Mouse (Mus musculus) inflammation-experienced regulatory T-cells, adult 6 months (primary cell): ENCODE data around the gene Avpi1. TPM values are rescaled to one million over a fixed set of nuclear protein-coding genes. Genes with fewer than 3 reads are reported as not detected.

Source experiments
- ATAC-seq: one replicate; pipeline ENCODE4 v1.8.0; 2017
- polyA plus RNA-seq, 3 experiments: library from polyadenylated mRNA; unstranded; fragments of 100-300 nt; shearing (Covaris generic); gene quantifications; one replicate each; pipeline ENCODE4 v1.2.1; 2017

The Avpi1 gene
- 10 to 100 TPM in 1 of 3 experiments, 1 to 10 TPM in 2; 6.1 to 12.0 (median 6.8) TPM for polyA plus RNA-seq

DNA sequence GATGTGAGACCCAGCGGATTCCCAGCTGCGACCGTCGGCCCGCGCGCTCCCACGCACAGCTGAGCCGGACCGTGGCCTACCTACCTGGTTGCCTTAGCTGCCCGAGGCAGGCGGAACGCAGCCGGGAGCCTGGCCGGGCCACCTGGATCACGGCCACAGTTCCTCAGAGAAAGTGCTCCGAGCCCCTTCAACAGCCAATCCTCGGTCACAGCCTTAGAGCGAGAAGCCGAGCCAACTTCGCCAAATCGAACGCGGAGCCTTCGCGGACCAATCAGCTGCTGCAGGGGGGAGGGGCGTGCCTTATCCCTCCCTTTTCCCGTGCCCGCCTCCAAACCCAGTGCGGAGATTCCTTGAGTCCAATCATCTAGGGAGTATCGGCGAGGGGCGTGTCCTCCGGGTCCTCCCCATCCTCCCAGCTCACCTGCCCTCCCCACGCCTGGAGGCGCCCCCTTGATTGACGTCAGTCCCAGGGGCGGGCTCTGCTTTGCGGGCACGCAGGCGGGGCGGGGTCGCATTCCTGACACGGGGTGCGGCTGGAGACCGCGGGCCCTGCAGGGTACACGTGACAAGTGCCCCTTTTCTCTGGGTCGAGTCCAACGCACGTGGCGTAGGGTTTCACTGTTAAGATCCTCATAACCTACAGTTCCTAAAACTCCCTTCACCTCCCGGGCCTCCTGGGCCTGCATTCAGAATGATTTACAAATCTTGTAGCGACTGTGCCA, at the start of gene Avpi1:
Gene Avpi1 (minus strand): TSS at position 273 of the 722 bp plus-strand sequence.
- ATAC-seq: peak; percentile 91

DNA sequence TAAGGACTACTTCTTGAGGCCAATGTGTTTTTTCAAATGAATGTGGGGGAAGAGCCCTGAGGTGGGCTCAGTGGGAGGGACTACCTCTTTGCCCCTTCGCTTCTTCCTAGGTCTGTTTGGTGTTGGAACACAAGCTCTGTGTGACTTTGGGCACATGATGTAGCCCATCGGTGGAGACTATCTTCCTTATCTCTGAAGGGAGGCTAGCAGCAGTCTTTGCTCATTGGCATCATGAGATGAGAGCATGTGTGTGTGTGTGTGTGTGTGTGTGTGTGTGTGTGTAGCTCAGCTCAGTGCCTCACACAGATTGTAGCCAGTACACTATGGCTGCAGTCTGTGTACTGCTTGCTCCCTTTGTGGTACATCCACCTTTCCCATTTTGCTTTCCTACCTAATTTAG, 48.6 kb upstream of the Avpi1 start:
- ATAC-seq: no peak

- ATAC-seq: no peak
Measured at GRCm38 (mm10) chr19:42176841-42177240, 48.0 kb upstream of the Avpi1 start.

GRCm38 (mm10) chr19:42170025-42170969, 41.4 kb upstream of the Avpi1 start:
- ATAC-seq: peak; percentile 97

DNA sequence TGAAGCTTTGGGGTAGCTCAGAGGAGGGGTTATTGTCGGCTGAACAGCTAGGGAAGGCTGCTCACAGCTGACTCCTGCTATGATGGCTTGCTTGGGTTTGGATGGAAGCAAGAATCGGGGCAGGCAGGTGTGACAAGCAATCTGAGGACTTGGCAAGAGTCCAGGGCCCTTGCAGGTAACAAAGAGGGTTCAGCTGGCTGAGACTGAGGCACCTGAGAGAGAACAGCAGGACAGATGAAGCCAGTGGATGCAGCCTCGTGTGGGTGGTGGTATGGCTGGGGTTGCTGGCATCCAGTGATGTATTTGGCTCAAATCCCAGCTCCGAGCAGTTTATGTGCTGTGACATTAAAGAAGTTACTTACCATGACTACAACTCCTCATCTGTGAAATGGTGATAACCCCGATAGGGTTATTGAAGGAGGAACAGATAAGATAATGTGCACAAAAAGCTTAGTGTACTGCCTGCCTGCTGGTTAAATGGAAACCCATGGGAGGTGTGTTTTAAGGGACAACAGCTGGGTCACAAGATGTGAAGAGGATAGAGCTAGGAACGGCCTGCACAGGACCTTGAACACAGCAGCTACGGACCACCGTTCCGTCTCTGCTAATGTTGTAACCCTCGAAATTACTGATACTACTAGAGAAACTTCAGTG, 40.6 kb upstream of the Avpi1 start:
- no peak for ATAC-seq

GRCm38 (mm10) chr19:42167489-42167888, 38.6 kb upstream of the Avpi1 start:
- no peak for ATAC-seq

DNA sequence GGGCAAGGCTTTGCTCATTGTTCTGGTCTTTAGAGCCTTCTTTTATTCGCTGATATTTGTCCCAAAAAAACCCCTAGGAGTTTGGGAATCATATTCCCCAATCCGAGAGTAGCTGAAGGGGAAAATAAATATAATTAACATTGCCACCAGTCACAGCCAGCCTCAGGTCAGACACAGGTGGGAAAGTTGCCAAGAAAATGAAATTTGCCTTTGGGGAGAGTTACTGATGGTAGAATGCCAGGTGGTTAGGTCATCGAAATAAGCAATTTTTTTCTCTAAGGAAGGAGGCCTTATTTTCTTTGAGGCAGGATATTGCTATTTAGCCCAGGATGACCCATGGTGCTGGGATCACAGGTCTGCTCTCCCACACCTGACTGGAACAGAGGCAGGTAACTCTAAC, 37.9 kb upstream of the Avpi1 start:
- no peak for ATAC-seq

DNA sequence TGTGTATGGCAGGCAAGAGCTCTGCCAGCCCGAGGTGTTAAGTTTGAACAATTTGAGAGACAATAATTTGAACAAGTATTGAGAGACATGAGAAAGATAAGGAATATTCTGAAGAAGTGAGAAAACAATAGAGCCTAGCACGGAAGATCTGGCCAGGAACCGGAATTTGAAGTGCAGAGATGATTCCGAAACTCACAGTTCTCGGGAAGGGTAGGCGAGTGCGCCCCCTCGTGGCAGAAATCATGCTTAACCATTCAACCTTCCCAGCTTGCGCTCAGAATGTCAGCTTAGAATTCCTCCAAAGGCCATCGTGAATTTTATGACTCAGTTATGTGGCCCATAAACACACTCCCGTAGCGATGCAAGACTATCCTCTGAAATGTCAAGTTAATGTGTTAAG, 37.3 kb upstream of the Avpi1 start:
- ATAC-seq: peak; percentile 41

DNA sequence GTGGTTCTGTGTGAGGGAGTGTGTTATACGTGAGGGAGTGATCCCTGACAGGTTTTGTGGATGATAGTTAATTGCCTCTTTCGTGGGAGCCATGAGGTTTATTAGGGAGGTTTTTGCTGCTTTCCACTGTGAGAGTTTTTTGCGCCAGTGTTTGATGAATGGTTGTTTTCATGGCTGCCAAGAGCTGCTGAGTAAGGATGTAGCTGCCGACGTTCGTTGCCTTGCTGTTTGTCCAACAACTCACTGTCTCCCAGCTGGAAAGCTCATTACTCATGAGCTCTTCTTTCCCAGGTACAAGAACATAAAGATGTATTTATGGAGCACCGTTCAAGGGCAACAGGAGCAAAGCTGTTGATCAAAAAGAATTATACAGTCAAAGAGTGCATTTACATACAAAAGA, 35.3 kb upstream of the Avpi1 start:
- no peak for ATAC-seq

GRCm38 (mm10) chr19:42163764-42164163, 34.9 kb upstream of the Avpi1 start, which contains the start of gene Zfyve27:
Gene Zfyve27 (plus strand): TSS chr19:42163951.
- ATAC-seq: no peak

GRCm38 (mm10) chr19:42158246-42159017, 29.6 kb upstream of the Avpi1 start:
- no peak for ATAC-seq

DNA sequence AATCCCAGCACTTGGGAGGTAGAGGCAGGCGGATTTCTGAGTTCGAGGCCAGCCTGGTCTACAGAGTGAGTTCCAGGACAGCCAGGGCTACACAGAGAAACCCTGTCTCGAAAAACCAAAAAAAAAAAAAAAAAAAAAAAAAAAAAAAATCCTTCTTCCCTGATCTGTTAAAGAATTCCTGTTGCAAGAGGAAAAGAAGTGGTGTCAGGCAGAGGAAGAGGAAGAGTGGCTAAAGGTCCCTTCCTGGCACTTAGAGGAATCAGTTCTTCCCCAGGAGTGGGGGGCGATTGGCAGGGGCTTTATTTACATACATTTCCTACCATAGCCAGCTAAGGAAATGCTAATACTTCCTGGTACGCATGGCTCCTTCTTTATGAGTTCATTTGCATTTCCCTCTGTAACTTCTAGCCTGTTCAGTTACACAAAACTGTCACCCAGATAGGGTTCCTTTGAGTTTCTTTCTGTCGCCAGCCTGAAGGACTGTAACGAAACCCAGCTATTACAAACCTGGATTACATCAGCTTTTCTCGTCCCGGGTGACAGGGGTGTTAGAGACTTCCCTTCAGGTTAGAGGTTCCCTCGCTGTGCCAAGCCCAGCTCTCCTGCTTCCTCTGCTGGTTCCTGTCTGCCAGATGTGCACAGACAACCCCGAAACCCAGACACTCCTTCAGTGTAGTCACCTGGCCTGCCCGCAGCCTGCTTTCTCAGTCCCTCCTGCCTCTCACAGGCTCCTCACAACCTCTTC, 28.8 kb upstream of the Avpi1 start:
- ATAC-seq: no peak

- peak; percentile 50 for ATAC-seq
Measured at GRCm38 (mm10) chr19:42151990-42152389, 23.1 kb upstream of the Avpi1 start.

DNA sequence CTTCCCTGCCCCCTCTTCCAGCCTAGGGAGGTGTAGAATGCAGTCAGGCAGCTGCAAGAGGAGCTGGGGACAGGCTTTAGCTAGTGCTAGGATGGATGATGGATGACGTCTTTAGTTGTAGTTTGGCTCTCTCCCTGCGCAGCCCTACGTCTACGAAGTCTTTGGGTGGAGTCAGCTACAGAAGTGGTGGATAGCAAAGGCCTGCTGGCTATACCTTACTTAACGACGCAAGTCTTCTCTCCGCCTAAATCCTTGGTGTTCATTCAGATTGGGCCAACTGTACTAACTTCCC, 19.7 kb upstream of the Avpi1 start:
- no peak for ATAC-seq

- ATAC-seq: peak; percentile 25
Measured at GRCm38 (mm10) chr19:42147769-42148568, 19.1 kb upstream of the Avpi1 start.

GRCm38 (mm10) chr19:42147170-42147768, 18.4 kb upstream of the Avpi1 start, which contains the start of gene Marveld1:
Gene Marveld1 (plus strand): TSS chr19:42147400.
- ATAC-seq: peak; percentile 65

- ATAC-seq: no peak
Measured at GRCm38 (mm10) chr19:42146276-42147010, 17.6 kb upstream of the Avpi1 start.

DNA sequence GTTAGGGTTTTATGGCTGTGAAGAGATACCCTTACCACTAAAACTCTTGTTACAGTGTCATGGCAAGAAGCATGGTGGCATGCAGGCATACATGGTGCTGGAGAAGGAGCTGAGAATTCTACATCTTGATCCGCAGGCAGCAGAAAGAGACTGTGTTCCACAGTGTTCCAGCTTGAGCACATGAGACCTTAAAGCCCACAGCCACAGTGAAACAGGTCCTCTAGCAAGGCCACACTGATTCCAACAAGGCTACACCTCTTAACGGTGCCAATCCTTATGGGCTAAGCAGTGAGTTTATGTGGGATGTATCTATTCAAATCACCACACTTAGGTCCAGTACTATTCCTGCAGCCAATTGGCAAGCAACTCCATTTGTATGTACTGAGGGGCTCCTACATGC, 16.9 kb upstream of the Avpi1 start:
- no peak for ATAC-seq

DNA sequence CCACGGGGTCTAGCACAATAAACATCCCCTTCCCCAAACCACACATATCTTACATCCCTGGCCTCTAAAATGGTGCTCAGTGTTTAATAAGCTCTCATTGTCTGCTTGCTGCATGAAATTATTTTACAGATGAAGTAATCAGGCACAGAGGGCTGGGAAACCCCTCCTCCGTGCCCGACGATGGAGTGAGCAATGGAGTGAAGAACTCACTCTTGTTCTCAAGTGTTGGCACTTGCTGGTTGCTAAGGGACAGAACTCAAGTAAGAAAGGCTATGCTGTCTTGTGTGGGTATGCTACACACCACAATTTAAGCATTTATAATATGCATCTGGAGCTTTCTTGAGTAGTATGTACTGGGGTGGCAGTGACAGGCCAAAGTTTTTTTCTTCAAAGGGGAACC, 16.4 kb upstream of the Avpi1 start:
- ATAC-seq: no peak
